Mouse (Mus musculus) small intestine, adult 10 weeks (tissue): Measurements from ENCODE around the gene Umps. TPM values are rescaled to one million over a fixed set of nuclear protein-coding genes. Genes with fewer than 3 reads are reported as not detected.

Source experiments
- polyA plus RNA-seq: library from polyadenylated mRNA; stranded (reverse); fragments of 350-450 nt; fragmentation: Illumina TruSeq; extraction: RNeasy Lipid Tissue Mini Kit (QIAGEN cat#74804); gene quantifications from one replicate; pipeline ENCODE4 v1.2.3, GENCODE M21; 2014; ENCODE audit warnings: low replicate concordance

Umps gene
- 6.9 TPM for polyA plus RNA-seq

GRCm38 (mm10) chr16:33966538-33967282, at the start of gene Umps:
TSS of gene Umps (minus strand) at chr16:33967038.

Other genes starting within 250 kb of the Umps start
- 847 TPM for gene Muc13, start 173.0 kb downstream of the Umps start, polyA plus RNA-seq
- 37.5 TPM for gene Itgb5, start 137.4 kb downstream of the Umps start, polyA plus RNA-seq